Mouse (Mus musculus): Measurements from ENCODE around the gene AY761184. TPM values are rescaled to one million over a fixed set of nuclear protein-coding genes. Genes with fewer than 3 reads are reported as not detected.
"Not testable (repeated sequence)": the region's sequence is repeated elsewhere in the genome, so short reads cannot be mapped to it uniquely, and the experiment has no call there.

The AY761184 gene
- total RNA-seq (2021) = not detected
- long read RNA-seq, experiment 1 = 0 reads
- long read RNA-seq, experiment 2 = 0 reads

DNA sequence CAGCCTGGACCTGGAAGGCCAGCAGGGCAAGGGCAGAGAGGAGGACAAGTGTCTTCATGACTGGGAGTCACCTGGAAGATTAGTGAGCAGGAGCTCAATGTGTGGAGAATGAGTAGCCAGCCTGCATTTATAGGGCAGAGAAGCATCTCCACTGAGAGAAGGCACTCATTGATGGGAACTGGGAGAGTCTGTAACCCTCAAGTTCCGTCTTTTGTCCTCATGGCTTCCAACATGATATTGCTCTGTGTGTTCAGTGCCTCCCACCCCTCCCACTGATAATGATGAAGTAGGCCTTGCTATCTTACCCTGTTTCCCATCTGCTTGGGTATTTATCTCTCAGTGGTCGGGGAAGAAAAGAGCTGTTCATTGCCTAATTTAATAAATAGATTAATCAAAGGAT is at the start of gene AY761184:
Gene AY761184, minus strand, starts transcription at position 101 of the 400 bp plus-strand sequence.
- DNase-seq = not testable (repeated sequence)

DNA sequence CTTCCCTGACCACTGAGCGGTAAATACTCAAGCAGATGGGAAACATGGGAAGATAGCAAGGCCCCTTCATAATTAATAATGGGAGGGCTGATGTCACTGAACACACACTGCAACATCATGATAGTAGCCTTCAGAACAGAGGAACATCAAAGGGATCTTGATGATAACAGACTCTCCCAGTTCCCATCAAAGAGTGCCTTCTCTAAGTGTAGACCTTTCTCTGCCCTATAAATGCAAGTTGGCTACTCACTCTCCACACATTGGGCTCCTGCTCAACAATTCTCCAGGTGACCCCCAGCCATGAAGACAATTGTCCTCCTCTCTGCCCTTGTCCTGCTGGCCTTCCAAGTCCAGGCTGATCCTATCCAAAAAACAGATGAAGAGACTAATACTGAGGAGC is 37.9 kb downstream of the AY761184 start, which contains the start of gene Defa34:
Gene Defa34, plus strand, starts transcription at position 301 of the 400 bp plus-strand sequence.
- DNase-seq = not testable (repeated sequence)

DNA sequence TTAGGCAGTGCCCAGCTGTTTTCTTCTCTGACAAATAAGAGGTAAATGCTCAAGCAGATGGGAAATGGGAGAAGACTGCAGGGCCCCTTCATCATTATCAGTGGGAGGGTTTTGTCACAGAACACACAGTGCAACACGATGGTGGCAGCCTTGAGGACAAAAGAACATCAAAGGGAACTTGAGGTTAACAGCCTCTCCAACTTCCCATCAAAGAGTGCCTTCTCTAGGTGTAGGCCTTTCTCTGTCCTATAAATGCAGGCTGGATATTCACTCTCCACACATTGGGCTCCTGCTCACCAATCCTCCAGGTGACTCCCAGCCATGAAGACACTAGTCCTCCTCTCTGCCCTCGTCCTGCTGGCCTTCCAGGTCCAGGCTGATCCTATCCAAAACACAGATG is 48.0 kb downstream of the AY761184 start, which contains the start of gene Defa17:
Gene Defa17, plus strand, starts transcription at position 301 of the 400 bp plus-strand sequence.
- not testable (repeated sequence) for DNase-seq

Other genes with a start within 250 kb of the AY761184 start
- not detected for gene Gm7849, start 247.1 kb downstream of the AY761184 start, total RNA-seq (2021)
- not detected for gene Defa20, start 194.4 kb downstream of the AY761184 start, total RNA-seq (2021)
- gene Defa32, start 174.6 kb downstream of the AY761184 start, total RNA-seq (2021) = not detected
- gene Defa37, start 138.3 kb downstream of the AY761184 start, total RNA-seq (2021) = not detected
- gene Defa28, start 120.6 kb downstream of the AY761184 start, total RNA-seq (2021) = not detected
- not detected for gene Gm7861, start 109.1 kb downstream of the AY761184 start, total RNA-seq (2021)
- not detected for gene Defa26, start 85.5 kb downstream of the AY761184 start, total RNA-seq (2021)
- gene Defa17, start 47.9 kb downstream of the AY761184 start, total RNA-seq (2021) = not detected
- gene Defa34, start 37.8 kb downstream of the AY761184 start, total RNA-seq (2021) = not detected
- not detected for gene Defa24, start 30.8 kb upstream of the AY761184 start, total RNA-seq (2021)
- gene Defb50, start 119.9 kb upstream of the AY761184 start, total RNA-seq (2021) = not detected
- not detected for gene Defb2, start 136.3 kb upstream of the AY761184 start, total RNA-seq (2021)
- gene Defb10, start 155.3 kb upstream of the AY761184 start, total RNA-seq (2021) = not detected
- gene Defb9, start 181.8 kb upstream of the AY761184 start, total RNA-seq (2021) = not detected
- gene Defb11, start 202.8 kb upstream of the AY761184 start, total RNA-seq (2021) = not detected
- not detected for gene Defb15, start 229.1 kb upstream of the AY761184 start, total RNA-seq (2021)
- gene Defb35, start 234.7 kb upstream of the AY761184 start, total RNA-seq (2021) = not detected
- not detected for gene Defb13, start 243.1 kb upstream of the AY761184 start, total RNA-seq (2021)